Mouse (Mus musculus) cortical plate, adult 2 months (tissue): ENCODE data around the gene Lrch4.
A peak's percentile ranks its signal among the peaks of the same experiment; 100 is the strongest.

ENCODE experiments used
- CTCF ChIP-seq: fragments of 200-500 bp; IDR thresholded peaks from 2 replicates; pipeline ENCODE4 v1.5.1; 2011; ENCODE audit warnings: mild to moderate bottlenecking, control low read depth, low read length; ENCODE audit not compliant: insufficient read depth; ENCODE audit errors: extremely low read depth
- POLR2A ChIP-seq: fragments of 200-500 bp; IDR thresholded peaks from 2 replicates; pipeline ENCODE4 v1.6.1; 2011; ENCODE audit warnings: mild to moderate bottlenecking, low read length, control low read depth; ENCODE audit not compliant: insufficient read depth; ENCODE audit errors: extremely low read depth

DNA sequence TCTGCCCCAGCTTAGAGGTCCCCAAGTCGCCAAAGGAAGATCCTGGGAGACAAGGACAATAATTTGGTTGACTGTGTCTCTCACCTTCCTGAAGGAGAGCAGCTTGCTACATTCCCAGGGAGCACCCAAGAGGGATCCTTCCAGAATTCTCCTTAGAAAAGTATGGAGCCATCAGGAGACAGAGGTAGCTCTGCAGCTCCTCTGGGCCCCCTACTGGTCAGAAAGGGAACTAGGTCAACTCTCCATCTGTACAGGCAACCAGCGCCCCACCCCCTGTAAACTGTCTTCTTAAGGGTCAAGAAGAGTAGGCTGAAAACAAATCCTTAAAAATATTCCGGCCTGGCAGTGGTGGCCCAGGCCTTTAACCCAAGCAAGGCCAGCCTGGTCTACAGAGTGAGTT, 23.6 kb downstream of the Lrch4 start:
- peak; percentile 69 for TF ChIP-seq CTCF
- no peak for TF ChIP-seq POLR2A
